Mouse (Mus musculus) adrenal gland, adult 18-20 months (tissue): ENCODE results near the gene Ccdc15. TPM values are rescaled to one million over a fixed set of nuclear protein-coding genes. Genes with fewer than 3 reads are reported as not detected.

Experiments used
- DNase-seq, 2 experiments: peaks; one replicate each; pipeline ENCODE4 v3.0.0; 2021 to 2022; ENCODE audit warnings: low spot score in 2 of 2
- long read RNA-seq, 2 experiments: library from polyadenylated mRNA; stranded (forward); transcript quantifications; one replicate each; pipeline ENCODE4 v2.0.0; 2021
- total RNA-seq, 2 experiments: library from RNA; stranded (reverse); gene quantifications; 1 replicate in 1 of 2; 2 replicates in 1 of 2; pipeline ENCODE4 v1.2.3; 2021

Ccdc15 gene
- 1 to 10 TPM; 1.9 to 2.0 TPM for total RNA-seq
- long read RNA-seq, experiment 1: 0 reads
- long read RNA-seq, experiment 2, partial matches to known transcripts: 3 of 4 reads
- long read RNA-seq, experiment 2, other reads (novel, unspliced or antisense): 1 of 4 reads

DNA sequence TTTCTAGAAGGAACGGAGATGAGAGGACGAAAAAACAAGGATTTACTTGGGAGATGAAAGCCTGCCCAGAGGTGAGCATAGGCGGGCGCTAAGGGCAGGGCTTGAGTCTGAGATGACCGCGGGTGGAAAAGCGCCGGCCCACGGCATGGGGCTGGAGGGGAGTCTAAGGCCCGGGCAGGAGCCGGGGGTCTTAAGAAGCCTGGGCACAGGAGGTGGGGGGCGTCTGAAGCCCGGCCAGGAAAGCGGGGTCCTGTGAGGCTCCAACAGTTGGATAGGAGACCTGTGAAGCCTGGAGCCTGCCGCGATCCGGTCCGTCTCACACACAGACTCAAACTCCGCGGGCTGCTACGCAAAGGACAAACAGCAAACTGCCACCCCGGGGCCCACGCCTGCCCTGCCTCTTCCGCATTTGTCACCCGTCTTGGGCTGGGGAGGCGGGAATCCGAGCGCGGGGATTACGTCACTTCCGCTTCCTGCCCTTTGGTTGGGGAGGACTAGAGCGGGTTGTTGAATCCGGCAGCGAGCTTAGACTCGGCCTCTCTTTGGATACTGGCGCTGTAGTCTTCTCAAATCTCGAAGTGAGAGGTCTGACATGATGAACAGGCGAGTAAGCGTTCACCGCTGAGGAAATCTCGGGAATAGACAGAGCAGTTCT, at the start of gene Ccdc15:
TSS of gene Ccdc15 (minus strand) at position 445 of the 655 bp plus-strand sequence.
- peak; percentile 94 to 96 for DNase-seq

DNA sequence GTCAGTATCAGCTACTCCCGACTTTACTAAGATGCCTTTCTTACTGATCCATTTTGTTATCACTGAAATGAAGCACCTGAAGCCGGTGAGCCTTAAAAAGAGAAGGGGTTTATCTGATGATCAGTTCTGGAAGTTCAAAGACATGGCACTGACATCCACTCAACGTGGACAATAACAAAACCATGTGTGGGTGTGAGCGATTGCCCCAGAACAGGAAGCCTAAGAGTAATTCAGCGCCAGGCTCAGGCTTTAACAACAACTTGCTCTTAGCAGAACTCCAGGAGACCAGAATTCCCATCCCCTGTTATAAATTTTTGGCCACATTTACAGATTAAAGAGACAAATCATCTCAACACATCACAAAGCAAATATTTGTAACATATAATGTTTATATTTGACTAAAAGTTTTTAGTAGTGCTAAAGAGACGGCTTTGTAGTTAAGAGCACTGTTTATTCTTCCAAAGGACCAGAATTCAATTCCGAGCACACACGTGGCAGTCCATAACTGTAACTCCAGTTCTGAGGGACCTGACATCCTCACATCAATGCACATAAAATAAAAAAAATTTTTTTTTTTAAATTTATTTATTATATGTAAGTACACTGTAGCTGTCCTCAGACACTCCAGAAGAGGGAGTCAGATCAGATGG, 45.4 kb upstream of the Ccdc15 start:
- DNase-seq: no peak

DNA sequence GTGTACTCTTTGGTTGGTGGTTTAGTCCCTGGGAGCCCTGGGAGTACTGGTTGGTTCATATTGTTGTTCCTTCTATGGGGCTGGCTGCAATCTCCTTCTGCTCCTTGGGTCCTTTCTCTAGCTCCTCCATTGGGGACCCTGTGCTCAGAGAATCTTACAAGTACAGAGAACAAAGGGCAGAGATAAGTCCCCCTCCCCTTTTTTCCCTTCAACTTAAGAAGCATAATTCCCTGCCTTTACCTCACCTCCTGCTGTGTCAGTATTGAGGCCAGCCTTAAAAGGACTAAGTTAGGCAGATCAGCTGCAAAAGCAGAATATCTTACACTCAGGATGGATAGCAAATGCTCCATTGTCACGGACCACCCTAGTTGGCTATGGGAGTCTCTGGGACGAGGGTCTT, 43.8 kb upstream of the Ccdc15 start:
- DNase-seq: no peak

DNA sequence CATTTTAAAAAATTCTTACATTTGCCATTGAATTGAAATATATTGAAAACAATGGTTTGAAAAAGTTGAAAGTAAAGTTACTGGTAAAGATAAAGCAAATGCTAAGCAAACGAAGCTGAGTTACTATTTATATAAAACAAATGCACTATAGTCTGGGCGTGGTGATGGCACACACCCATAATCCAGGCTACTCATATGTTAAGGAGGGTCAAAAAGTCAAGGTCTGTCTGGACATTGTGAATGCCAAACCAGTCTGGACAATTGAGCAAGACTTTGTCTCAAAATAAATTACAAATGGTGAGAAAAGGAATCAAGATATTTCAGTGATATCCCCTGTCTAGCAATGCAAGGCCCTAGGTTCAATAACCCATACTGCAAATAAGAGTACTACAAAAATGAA, 42.7 kb upstream of the Ccdc15 start:
- no peak for DNase-seq

DNA sequence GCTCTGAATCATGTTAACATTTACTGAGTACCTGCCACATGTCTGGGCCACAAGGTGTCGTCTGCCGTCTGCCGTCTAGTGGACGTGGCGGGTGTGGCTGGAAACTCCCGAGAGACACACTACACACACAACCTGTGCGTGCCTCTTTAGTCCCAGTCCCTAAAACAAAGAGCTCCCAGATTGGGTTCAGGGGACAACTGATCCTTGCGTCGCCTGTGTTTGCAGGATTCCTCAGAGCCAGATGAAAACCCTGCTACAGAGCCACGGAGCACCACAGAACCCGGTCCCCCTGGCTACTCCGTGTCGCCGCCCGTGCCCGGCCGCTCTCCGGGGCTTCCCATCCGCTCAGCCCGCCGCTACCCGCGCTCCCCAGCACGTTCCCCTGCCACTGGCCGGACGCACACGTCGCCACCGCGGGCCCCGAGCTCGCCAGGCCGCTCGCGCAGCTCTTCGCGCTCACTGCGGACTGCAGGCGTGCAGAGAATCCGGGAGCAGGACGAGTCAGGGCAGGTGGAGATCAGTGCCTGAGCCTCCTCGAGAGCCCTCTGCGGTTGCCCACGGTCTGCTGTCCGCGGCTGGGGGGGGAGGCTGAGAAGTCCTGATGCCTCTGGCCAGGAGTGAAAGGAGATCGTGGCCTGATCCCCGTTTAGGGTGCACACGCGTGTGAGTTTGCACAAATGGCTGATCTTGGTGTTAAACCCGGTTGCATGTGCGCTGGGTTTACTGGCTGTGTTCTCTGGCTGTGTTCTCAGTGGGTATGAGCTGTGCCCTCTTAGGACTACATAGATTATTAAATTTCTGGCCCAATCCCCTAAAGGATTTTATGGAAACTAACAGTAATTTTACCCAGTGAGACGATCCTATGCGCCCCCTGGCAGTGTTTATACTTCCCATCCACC, 36.3 kb upstream of the Ccdc15 start:
- DNase-seq: peak; percentile 42 to 51

DNA sequence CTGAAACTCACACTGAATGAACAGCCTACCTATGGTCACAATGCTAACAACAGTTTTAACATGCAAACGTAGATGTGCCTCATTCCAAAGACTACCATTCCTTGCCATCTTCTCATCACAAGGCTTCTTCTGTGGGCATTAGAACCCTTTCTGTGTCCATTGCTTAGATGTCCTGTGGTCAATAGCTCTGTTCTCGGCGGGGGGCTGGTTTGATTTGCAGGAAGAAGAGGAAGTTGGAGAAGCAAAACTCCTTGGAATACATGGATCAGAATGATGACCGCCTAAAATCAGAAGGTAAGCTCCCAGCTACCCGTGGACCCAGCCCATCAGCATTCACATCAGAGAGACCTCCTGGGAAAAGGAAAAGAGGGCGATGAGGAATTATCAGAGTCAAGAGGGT, 34.9 kb upstream of the Ccdc15 start:
- no peak for DNase-seq

DNA sequence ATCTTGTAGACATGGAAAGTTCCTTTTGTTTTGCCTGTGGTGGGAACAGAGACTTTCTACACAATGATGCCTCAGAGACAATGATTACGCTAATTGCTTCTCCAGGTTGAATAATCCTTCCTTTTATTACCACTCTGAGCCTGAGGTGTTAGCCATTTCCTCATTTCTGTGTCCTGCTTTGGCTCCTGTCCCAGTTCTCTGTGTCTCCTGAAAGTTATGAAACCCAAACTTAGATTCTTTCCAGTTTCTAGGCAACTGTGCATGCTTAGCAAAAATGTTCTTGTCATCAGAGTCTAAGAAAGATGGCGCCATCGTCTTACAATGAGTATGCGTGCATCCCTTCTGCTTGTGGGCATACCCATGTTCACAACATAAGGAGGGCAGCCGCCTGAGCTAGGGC, 27.5 kb upstream of the Ccdc15 start:
- DNase-seq: no peak

- no peak for DNase-seq
These were observed 23.1 kb upstream of the Ccdc15 start for GRCm38 (mm10) chr9:37371232-37371801.

GRCm38 (mm10) chr9:37368860-37369259, 20.6 kb upstream of the Ccdc15 start:
- no peak for DNase-seq

DNA sequence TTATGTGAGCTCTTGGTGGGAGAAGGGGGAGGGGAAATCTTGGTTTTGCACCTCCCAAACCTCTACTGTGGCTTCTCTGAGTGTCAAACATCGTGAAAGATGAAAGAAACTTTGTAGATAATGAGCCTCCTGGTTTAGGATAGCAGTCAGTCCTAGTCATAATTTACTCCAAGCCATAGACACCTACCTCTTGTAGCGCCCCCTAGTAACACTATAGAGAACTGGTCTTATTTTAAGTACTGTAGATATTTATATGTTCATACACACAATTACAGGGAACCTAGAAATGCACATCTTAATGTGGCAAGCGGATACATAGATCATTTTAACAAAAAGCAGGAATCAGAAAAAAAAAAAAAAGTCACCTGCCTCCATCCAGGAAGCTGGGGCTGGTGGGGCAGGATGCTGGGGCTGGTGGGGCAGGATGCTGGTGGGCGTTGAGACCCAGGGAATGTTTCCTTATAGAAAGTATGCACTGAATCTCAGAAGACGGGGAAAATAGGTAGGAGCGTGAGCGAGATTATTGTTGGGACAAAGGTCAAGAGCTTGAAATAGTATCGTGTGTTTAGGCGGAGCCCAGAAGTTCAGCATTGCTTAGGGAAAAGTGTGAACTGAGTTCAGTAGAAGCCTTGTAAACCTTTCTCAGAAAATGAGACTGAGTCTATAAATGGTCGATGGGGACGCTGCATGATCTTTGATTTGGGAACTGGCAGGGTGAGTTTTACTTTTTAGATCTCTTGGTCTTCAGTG, 20.0 kb upstream of the Ccdc15 start:
- no peak for DNase-seq

GRCm38 (mm10) chr9:37367301-37368080, 19.3 kb upstream of the Ccdc15 start, which contains the start of gene Hepacam:
Gene Hepacam, plus strand, starts transcription at chr9:37367351.
- no peak for DNase-seq

GRCm38 (mm10) chr9:37365706-37366105, 17.5 kb upstream of the Ccdc15 start:
- DNase-seq: no peak

DNA sequence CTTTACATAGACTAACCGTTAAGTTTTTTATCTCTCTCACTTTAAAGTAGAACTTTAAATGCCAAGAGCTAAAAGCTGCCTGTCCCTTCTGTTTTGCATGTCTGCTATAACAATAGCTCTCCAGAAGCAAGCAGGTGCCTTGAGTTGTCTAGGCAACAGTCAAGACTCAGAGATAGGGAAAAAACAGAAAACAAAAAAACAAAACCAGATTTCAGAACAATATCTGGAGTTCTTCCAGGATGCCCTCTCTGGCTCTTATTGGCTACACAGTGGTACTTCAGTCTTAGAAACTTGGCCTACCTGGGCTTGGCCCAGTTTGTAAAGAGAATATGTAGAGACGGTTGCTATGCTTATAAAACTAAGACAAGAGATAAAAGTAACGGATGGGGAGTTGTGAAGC, 16.2 kb upstream of the Ccdc15 start:
- DNase-seq: no peak

- DNase-seq: no peak
These were observed 15.3 kb upstream of the Ccdc15 start for GRCm38 (mm10) chr9:37363551-37363950.

GRCm38 (mm10) chr9:37362881-37363280, 14.6 kb upstream of the Ccdc15 start:
- no peak for DNase-seq

- DNase-seq: no peak
These were observed 13.9 kb upstream of the Ccdc15 start for GRCm38 (mm10) chr9:37362084-37362483.

DNA sequence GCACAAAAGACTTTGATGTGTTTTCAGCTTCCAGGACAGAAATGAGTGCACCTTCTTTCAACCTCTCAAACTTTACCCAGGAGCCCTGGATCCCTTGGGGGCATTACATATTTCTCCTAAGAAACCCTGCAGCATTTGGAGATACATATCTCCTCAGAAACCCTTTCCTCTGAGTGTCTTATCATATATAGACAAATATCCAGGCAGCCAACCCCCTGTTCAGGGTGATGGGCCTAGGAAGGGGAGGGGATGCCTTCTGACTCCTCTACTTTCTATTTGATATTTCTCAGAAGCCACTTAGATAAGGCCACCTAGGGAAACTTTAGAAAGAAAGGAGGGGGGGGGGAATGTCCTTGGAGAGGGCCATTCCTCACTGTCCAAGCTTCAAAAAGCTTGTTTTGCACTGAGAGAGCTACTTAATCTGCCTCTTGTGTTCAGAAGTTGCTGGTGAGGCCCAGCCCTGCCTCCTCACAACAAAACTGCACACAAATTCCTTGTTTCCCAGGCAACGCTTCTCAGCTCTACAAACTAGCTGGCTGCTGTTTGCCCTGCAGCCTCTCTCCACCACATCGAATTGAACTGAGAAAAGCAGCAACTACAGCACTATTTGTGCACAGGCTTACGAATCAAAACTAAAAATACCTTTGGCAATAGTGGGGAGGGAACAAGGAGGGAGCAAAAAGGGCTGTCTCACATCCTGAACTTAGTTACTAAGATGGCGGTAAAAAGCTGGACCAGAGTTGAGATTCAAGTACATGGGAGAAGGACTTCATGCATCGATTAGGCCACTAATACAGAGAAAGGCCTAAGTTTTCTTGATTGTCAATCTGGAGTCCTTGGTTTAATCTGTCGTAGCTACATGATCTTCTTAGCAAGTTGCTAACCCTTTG, 11.3 kb upstream of the Ccdc15 start:
- DNase-seq: no peak

DNA sequence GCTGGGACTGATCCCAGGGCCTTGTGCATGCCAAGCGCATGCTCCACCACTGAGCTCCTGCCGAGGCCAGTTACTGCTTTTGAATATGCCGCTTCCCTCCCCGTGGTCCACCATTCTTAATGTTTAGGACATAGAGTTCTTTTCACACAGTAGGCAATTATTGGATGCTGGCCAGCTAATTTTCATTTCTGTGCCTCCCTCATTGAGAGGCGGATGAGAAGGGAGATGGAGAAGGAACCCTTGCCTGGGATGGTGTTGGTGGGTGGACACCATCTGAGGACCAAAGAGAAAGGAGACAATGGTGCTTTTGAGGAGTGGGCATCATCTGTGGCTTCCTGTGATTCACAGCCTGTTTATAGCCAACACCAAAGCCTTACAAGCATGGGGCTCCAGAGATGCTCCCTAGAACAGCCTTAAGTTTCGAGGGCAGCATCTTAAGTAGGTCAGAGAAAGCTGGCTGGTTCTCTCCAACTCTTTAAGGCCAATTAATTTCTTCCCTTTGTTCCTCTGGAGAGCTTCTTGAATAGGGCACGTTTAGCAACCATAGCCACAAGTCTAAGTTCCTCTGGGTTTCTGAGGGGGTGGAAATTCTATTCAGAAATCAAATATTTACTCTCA, 10.6 kb upstream of the Ccdc15 start:
- DNase-seq: no peak
